Mouse (Mus musculus) C2C12 (cell line): Measurements from ENCODE around the gene Meis1. TPM values are rescaled to one million over a fixed set of nuclear protein-coding genes. Genes with fewer than 3 reads are reported as not detected.

ENCODE experiments used
- H3K27me3 ChIP-seq: one replicate; pipeline ENCODE4 v1.6.1; 2011; ENCODE audit not compliant: control insufficient read depth, insufficient read depth, insufficient read length
- H3K36me3 ChIP-seq: one replicate; pipeline ENCODE4 v1.6.1; 2011; ENCODE audit not compliant: control insufficient read depth, insufficient read depth
- H3K4me3 ChIP-seq: one replicate; pipeline ENCODE4 v1.5.1; 2011; ENCODE audit warnings: mild to moderate bottlenecking, control low read depth; ENCODE audit not compliant: poor library complexity, insufficient read depth, severe bottlenecking
- H3K79me2 ChIP-seq: one replicate; pipeline ENCODE4 v1.6.1; 2011; ENCODE audit not compliant: control insufficient read depth, insufficient read depth
- H3K79me3 ChIP-seq: one replicate; pipeline ENCODE4 v1.6.1; 2011; ENCODE audit warnings: low read depth, control low read depth
- H3ac ChIP-seq: one replicate; pipeline ENCODE3; 2011; ENCODE audit warnings: low read depth; ENCODE audit not compliant: control insufficient read depth, insufficient read length
- CEBPB ChIP-seq: IDR thresholded peaks from one replicate; pipeline ENCODE4 v1.6.1; 2011; ENCODE audit warnings: low read depth, mild to moderate bottlenecking, control low read depth, moderate library complexity
- CTCF ChIP-seq: IDR thresholded peaks from one replicate; pipeline ENCODE4 v1.5.1; 2011; ENCODE audit not compliant: control insufficient read depth, insufficient read depth, insufficient read length
- FOSL1 ChIP-seq: IDR thresholded peaks from one replicate; pipeline ENCODE4 v1.8.0; 2011; ENCODE audit warnings: mild to moderate bottlenecking, low read length; ENCODE audit not compliant: poor library complexity, insufficient read depth, severe bottlenecking
- MAX ChIP-seq: IDR thresholded peaks from one replicate; pipeline ENCODE4 v1.6.1; 2011; ENCODE audit warnings: mild to moderate bottlenecking, control low read depth
- MYOD1 ChIP-seq: IDR thresholded peaks from one replicate; pipeline ENCODE4 v1.6.1; 2011; ENCODE audit warnings: low read depth; ENCODE audit not compliant: control insufficient read depth, insufficient read length
- MYOG ChIP-seq: IDR thresholded peaks from one replicate; pipeline ENCODE4 v1.6.1; 2011; ENCODE audit not compliant: control insufficient read depth, insufficient read length; ENCODE audit errors: extremely low read depth
- USF1 ChIP-seq: IDR thresholded peaks from one replicate; pipeline ENCODE4 v1.6.1; 2011; ENCODE audit warnings: low read depth, mild to moderate bottlenecking, control low read depth, moderate library complexity
- polyA plus RNA-seq: library from polyadenylated mRNA; unstranded; fragments of >200 nt; fragmentation: generic; extraction: Trizol; gene quantifications from one replicate; pipeline ENCODE4 v1.2.1, GENCODE M21; 2012; ENCODE audit warnings: missing spikeins

Meis1 gene
- polyA plus RNA-seq, 1 experiment = 6.8 TPM

GRCm38 (mm10) chr11:18885036-18885728 is 133.6 kb downstream of the Meis1 start:
- peaks cover 4% of the 10 kb centered on the region for H3K36me3 ChIP-seq
- H3K79me2 ChIP-seq = no peaks in the 10 kb centered on the region
- H3K4me3 ChIP-seq = no peak overlapping the region
- H3K79me3 ChIP-seq = no peaks in the 10 kb centered on the region
- H3ac ChIP-seq = no peak overlapping the region
- no peaks in the 10 kb centered on the region for H3K27me3 ChIP-seq
- TF ChIP-seq MAX (no peak), CTCF (no peak), MYOG (no peak), MYOD1 (no peak), CEBPB (no peak)

DNA sequence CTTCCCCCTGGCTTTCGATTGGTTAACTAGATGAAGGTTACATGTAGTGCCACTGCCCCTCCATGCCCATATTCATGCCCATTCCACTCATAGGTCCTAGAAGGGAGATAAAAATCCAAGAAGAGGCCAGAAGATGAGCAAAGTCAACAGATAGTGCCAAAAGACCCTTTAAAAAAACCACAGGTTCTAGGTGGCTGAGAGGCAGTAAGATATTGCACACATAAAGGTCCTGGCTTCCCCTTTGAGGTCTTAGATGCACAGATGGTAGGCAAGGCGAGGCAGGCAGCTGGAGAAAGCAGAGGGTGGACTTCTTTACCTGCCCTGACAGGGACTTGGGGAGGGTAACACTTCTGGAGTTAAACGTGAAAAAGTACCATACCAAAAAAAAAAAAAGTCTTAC is 134.8 kb downstream of the Meis1 start:
- Histone ChIP-seq H3K79me3 (no peaks in the 10 kb centered on the region), H3K27me3 (no peaks in the 10 kb centered on the region), H3ac (no peak overlapping the region), H3K4me3 (no peak overlapping the region), H3K36me3 (peaks cover 4% of the 10 kb centered on the region), H3K79me2 (no peaks in the 10 kb centered on the region)
- TF ChIP-seq CEBPB = no peak
- no peak for TF ChIP-seq MAX
- TF ChIP-seq FOSL1 = no peak
- TF ChIP-seq CTCF = no peak
- TF ChIP-seq MYOG = no peak
- no peak for TF ChIP-seq MYOD1
- no peak for TF ChIP-seq USF1

DNA sequence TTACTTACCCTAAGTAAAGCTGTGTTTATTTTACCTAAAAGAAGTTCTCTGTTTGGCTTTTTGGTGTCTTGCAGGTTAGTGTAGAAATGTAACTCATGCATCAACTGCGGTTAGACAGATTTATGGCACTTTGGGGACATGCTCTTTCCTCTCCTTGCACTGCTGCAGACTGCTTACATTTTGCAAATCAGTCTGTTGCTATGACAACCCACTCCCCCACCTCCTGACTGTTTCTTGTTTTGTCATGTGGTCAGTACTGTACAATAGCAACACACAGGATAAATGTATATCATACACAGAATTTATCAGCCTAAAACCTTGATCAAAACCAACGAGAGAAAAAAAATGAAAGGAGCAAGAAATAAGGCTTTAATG is 135.3 kb downstream of the Meis1 start:
- TF ChIP-seq CTCF = no peak
- peaks cover 4% of the 10 kb centered on the region for H3K36me3 ChIP-seq
- H3ac ChIP-seq = no peak overlapping the region
- H3K79me3 ChIP-seq = no peaks in the 10 kb centered on the region
- no peaks in the 10 kb centered on the region for H3K27me3 ChIP-seq
- no peak overlapping the region for H3K4me3 ChIP-seq
- H3K79me2 ChIP-seq = no peaks in the 10 kb centered on the region

- TF ChIP-seq USF1 (no peak), CTCF (no peak), MYOG (no peak), FOSL1 (no peak), MYOD1 (no peak), CEBPB (no peak), MAX (no peak)
- H3K27me3 ChIP-seq = no peaks in the 10 kb centered on the region
Measured at GRCm38 (mm10) chr11:18882747-18883506, 135.9 kb downstream of the Meis1 start.

DNA sequence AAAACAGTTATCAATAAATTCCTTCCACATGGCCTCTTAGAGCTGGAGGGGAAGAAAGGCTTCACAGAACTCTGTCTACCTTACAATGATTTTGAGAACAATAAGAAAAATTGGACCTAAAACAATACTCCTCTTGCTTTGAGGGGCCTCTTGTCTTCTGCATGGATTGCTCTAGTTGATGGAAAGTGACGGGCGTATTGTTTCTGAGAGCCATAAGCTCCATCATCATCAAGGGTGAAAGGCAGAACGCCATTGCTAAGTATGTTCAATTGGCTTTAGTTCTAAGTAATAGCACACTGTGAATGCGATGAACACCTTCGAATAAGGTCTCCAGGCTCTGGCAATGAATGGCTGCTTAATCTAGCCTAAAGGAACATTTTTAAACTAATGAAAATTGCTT is 136.5 kb downstream of the Meis1 start:
- Histone ChIP-seq H3K79me3 (no peaks in the 10 kb centered on the region), H3K27me3 (no peaks in the 10 kb centered on the region), H3ac (no peak overlapping the region), H3K4me3 (no peak overlapping the region), H3K36me3 (peaks cover 4% of the 10 kb centered on the region), H3K79me2 (no peaks in the 10 kb centered on the region)
- TF ChIP-seq USF1 (no peak), CTCF (no peak), CEBPB (no peak), MYOG (no peak), MAX (no peak), FOSL1 (no peak), MYOD1 (no peak)

More at GRCm38 (mm10) chr11:18882747-18883506, 135.9 kb downstream of the Meis1 start:
- Histone ChIP-seq H3ac (no peak overlapping the region), H3K79me3 (no peaks in the 10 kb centered on the region), H3K79me2 (no peaks in the 10 kb centered on the region), H3K4me3 (no peak overlapping the region), H3K36me3 (peaks cover 4% of the 10 kb centered on the region)

DNA sequence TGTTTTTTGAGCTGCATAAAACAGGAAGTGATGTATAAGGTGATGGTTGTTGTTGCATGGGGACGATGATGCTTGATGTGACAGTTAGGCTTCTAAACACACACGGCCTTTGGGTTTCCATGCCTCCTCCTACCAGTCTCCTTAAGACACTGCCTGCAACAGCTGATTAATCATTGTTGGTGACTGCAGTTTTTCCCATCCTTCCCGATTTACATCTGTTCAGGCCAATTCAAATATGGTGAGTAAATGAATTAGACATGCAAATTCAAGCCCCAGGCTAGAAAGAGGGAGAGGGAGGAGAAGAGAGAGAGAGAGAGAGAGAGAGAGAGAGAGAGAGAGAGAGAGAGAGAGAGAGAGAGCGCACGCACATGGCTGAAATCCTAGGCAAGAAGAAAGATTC is 138.0 kb downstream of the Meis1 start:
- Histone ChIP-seq H3K4me3 (no peak overlapping the region), H3K27me3 (no peaks in the 10 kb centered on the region), H3K36me3 (peaks cover 4% of the 10 kb centered on the region), H3K79me2 (no peaks in the 10 kb centered on the region), H3K79me3 (no peaks in the 10 kb centered on the region), H3ac (no peak overlapping the region)
- no peak for TF ChIP-seq MAX
- TF ChIP-seq MYOD1 = no peak
- no peak for TF ChIP-seq FOSL1
